Mouse (Mus musculus): ENCODE measurements around the gene Kif2b. TPM values are rescaled to one million over a fixed set of nuclear protein-coding genes. Genes with fewer than 3 reads are reported as not detected.

Kif2b gene
- not detected in 2 replicates for polyA plus RNA-seq (2016; fragmentation: Nextera tagmentation; extraction: Ambion mirVana)

GRCm38 (mm10) chr11:91577317-91577716 lies at the start of gene Kif2b:
Kif2b (minus strand) TSS chr11:91577558.
- WGBS, result 84% methylated on average over 9 of the region's 9 CpGs
- H3K4me1 ChIP-seq (replicated peaks), result no peaks in the 10 kb centered on the region
- no peak for ATAC-seq (ENCODE audit: insufficient number of reproducible peaks, low FRiP score)

DNA sequence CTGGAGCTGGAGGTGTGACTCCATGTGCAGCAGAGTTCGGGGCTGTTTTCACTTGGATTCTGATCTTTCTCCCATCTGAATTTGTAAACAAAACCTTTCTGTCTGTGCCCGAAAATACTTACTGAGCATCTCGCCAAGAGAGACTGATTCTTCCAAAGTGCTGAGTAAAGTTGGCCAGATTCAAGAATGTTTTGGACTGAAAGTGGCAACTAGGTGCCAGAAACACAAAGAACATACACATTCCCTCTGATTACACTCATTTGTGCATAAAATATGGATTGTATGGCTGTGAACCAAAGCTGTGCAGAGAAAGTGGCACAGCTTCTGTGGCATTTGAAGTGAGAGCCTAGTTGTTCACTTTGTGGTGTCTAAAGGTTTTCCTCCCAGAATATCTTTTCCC lies 15.7 kb upstream of the Kif2b start:
- H3K27me3 ChIP-seq (replicated peaks), result no peaks in the 10 kb centered on the region
- H3K9ac ChIP-seq, result no peak overlapping the region
- H3K4me3 ChIP-seq, result no peak overlapping the region
- no peak for ATAC-seq (ENCODE audit: insufficient number of reproducible peaks, low FRiP score)
- H3K9me3 ChIP-seq (replicated peaks), result no peaks in the 10 kb centered on the region
- 57% methylated on average over 3 of the region's 3 CpGs for WGBS
- H3K27ac ChIP-seq (ENCODE audit: poor library complexity, severe bottlenecking), result no peak overlapping the region
- no peaks in the 10 kb centered on the region for H3K36me3 ChIP-seq
- H3K4me1 ChIP-seq (replicated peaks), result no peaks in the 10 kb centered on the region
- no peak overlapping the region for H3K4me2 ChIP-seq

More at GRCm38 (mm10) chr11:91577317-91577716, at the start of gene Kif2b:
- Histone ChIP-seq H3K4me2 (no peak within 1 kb of the TSS), H3K9ac (no peak within 1 kb of the TSS), H3K9me3 (replicated peaks) (peaks cover 9% of the 10 kb centered on the region; the same call in 1 of the 2 replicates), H3K36me3 (no peaks in the 10 kb centered on the region), H3K27me3 (replicated peaks) (no peaks in the 10 kb centered on the region), H3K27ac (ENCODE audit: poor library complexity, severe bottlenecking) (no peak within 1 kb of the TSS), H3K4me3 (no peak within 1 kb of the TSS)

DNA sequence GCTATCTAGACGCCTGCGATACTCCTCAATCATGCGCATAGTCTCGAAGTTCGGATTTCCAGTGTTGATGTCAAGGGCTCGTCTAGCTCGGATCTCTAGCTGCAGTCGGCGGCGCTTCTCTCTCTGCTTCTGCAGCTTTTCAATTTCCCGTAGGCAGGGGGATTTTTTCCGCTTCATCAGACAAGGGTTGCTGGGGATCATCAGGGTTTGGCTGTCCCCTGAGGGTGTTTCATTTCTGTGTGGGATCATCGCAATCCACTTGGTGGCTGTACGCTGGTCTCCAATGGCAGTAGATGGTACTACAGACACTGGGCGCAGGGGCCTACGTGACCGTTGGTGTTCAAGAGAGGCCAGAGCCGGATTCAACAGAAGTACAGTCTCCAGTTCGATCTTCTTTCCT lies 502 bp downstream of the Kif2b start:
- H3K4me1 ChIP-seq (replicated peaks), result no peaks in the 10 kb centered on the region
- ATAC-seq (ENCODE audit: insufficient number of reproducible peaks, low FRiP score), result no peak
- no peak overlapping the region for H3K4me2 ChIP-seq
- no peak overlapping the region for H3K4me3 ChIP-seq
- H3K27ac ChIP-seq (ENCODE audit: poor library complexity, severe bottlenecking), result no peak overlapping the region
- 89% methylated on average over 19 of the region's 19 CpGs for WGBS
- H3K36me3 ChIP-seq, result no peaks in the 10 kb centered on the region
- H3K27me3 ChIP-seq (replicated peaks), result no peaks in the 10 kb centered on the region
- peaks cover 9% of the 10 kb centered on the region; the same call in 1 of the 2 replicates for H3K9me3 ChIP-seq (replicated peaks)
- no peak overlapping the region for H3K9ac ChIP-seq

DNA sequence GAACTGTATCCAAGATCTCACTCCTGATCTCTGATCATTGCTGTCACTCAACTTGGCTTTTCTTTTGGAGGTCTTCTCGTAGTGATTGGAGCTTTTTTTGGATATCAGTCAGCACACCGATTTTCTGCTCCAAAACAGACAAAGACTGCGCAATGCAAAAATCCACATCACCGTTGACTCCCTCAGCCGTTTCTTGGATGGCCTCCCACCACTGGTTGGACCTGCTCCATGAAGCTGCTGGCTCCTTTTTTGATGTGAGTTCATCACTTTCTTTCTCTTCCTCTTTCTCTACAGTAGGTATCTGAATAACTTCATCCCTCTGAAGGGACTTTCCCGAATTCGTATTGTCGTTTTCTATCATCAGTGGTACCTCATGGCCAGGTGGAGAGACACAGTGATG lies 2.0 kb downstream of the Kif2b start:
- WGBS, result 86% methylated on average over 8 of the region's 8 CpGs
- Histone ChIP-seq H3K4me2 (no peak overlapping the region), H3K36me3 (no peaks in the 10 kb centered on the region), H3K9me3 (replicated peaks) (peaks cover 9% of the 10 kb centered on the region; the same call in 1 of the 2 replicates), H3K27me3 (replicated peaks) (no peaks in the 10 kb centered on the region), H3K27ac (ENCODE audit: poor library complexity, severe bottlenecking) (no peak overlapping the region), H3K4me1 (replicated peaks) (no peaks in the 10 kb centered on the region), H3K9ac (no peak overlapping the region), H3K4me3 (no peak overlapping the region)
- ATAC-seq (ENCODE audit: insufficient number of reproducible peaks, low FRiP score), result no peak

GRCm38 (mm10) chr11:91574477-91574876 lies 2.9 kb downstream of the Kif2b start:
- no peaks in the 10 kb centered on the region for H3K27me3 ChIP-seq (replicated peaks)
- ATAC-seq (ENCODE audit: insufficient number of reproducible peaks, low FRiP score), result no peak
- H3K4me2 ChIP-seq, result no peak overlapping the region
- no peak overlapping the region for H3K27ac ChIP-seq (ENCODE audit: poor library complexity, severe bottlenecking)
- H3K4me3 ChIP-seq, result no peak overlapping the region
- no peaks in the 10 kb centered on the region for H3K4me1 ChIP-seq (replicated peaks)
- peaks cover 9% of the 10 kb centered on the region; the same call in 1 of the 2 replicates for H3K9me3 ChIP-seq (replicated peaks)
- WGBS, result 58% methylated on average over 3 of the region's 3 CpGs
- no peak overlapping the region for H3K9ac ChIP-seq
- no peaks in the 10 kb centered on the region for H3K36me3 ChIP-seq

DNA sequence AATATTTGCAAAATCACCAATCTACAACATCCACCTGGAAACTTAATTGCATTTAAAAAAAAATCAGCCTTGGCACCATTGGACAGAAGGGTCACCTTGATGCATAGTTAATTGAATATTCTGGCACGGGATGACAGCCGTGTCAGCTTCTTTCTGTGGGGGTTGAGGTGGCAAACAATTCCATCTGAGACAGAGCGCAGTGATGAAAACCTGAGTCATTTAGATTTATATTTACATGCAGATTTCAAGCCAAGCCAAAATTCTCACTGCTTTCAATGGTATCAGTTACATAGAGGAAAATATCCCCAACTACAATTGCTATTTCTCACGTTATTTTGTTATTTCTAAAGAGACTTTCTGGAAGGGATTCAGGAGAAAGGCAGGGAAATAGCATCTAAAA lies 46.6 kb downstream of the Kif2b start:
- H3K27me3 ChIP-seq (replicated peaks), result no peaks in the 10 kb centered on the region
- H3K36me3 ChIP-seq, result no peaks in the 10 kb centered on the region
- no peaks in the 10 kb centered on the region for H3K9me3 ChIP-seq (replicated peaks)
- WGBS, result 78% methylated on average over 4 of the region's 4 CpGs
- no peak for ATAC-seq (ENCODE audit: insufficient number of reproducible peaks, low FRiP score)
- H3K27ac ChIP-seq (ENCODE audit: poor library complexity, severe bottlenecking), result no peak overlapping the region
- no peak overlapping the region for H3K4me3 ChIP-seq
- no peak overlapping the region for H3K4me2 ChIP-seq
- no peaks in the 10 kb centered on the region for H3K4me1 ChIP-seq (replicated peaks)
- no peak overlapping the region for H3K9ac ChIP-seq

Data from heart, embryonic 12.5 days (tissue).